Mouse (Mus musculus): Measurements from ENCODE around the gene Ppp1r21. TPM values are rescaled to one million over a fixed set of nuclear protein-coding genes. Genes with fewer than 3 reads are reported as not detected.
A peak's percentile ranks its signal among the peaks of the same experiment; 100 is the strongest.

Ppp1r21 gene
- 33.3 and 34.7 TPM in 2 replicates for polyA plus RNA-seq (2014; fragmentation: Nextera tagmentation; extraction: Ambion mirVana)

DNA sequence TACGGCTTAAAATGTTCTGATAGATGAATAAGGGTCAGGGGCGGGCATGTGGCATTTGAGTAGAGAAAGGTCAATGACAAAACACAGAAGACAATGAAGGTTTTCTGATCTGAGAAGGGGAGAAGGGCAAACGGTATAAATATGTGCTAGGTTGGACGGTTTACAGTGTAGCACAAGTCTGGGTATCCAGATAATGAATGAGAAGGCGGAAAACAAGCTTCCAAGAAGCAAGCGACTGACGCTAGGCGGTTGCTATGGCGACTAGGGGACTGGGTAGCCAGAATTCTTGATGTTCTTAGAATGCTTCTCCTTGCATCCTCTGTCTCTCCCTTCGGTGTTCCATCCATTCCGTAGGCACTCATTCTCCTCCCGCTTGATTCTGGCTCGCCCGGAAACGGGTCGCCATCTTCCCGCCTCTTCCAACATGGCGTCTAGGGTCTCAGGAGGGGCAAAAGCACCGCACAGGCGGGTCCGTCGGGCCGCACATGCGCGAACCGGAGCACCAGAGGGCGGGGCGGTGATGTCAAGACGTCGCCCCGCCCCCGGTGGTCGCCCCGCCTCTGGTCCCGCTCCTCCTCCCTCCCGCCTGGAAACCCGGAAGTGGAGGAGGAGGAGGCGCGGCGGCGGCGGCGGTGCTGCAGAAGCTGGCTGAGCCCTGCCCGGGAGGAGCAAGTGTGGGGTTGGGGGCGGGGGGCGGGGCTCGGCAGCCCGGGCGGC, at the start of gene Ppp1r21:
Gene Ppp1r21, plus strand, starts transcription at position 600 of the 717 bp plus-strand sequence.
- ATAC-seq (peak; percentile 97), DNase-seq (ENCODE audit: low spot score) (peak; percentile 98)
- Histone ChIP-seq H3K4me2 (ENCODE audit: low read length) (peak within 1 kb of the TSS; percentile 74), H3K9me3 (replicated peaks; ENCODE audit: control insufficient read depth, low read length) (no peaks in the 10 kb centered on the region), H3K36me3 (ENCODE audit: control insufficient read depth, insufficient read depth, low read length) (no peaks in the 10 kb centered on the region), H3K27ac (ENCODE audit: low read depth, low read length) (peak within 1 kb of the TSS; percentile 89), H3K4me3 (ENCODE audit: low read depth, low read length) (peak within 1 kb of the TSS; percentile 66), H3K9ac (ENCODE audit: low read length) (peak within 1 kb of the TSS; percentile 64), H3K27me3 (replicated peaks; ENCODE audit: control insufficient read depth, insufficient read depth, low read length) (no peaks in the 10 kb centered on the region), H3K4me1 (ENCODE audit: control insufficient read depth, insufficient read depth, low read length) (peaks cover 8% of the 10 kb centered on the region)
- 6% methylated on average over 46 of the region's 49 CpGs for WGBS

DNA sequence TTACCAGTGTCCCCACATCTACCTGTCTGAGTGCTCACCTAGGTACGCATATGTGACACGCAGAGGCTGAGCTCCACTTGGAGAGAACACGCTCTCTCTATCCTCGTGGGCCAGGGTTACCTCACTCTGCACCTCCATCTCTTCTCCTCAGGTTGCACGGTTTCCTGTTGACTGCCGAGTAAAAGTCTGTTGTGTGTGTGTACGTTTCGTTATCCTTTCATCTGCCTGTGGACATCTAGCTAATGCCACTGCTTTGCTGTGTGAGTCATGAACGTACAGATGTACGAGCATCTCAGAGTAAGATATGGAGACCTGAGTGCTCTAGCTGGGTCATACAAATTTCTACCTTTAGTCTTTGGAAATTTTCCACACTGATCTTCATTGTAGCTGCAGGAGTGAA, 49.5 kb upstream of the Ppp1r21 start:
- no peaks in the 10 kb centered on the region for H3K9me3 ChIP-seq (replicated peaks; ENCODE audit: control insufficient read depth, low read length)
- H3K4me3 ChIP-seq (ENCODE audit: low read depth, low read length) = no peak overlapping the region
- no peak overlapping the region for H3K9ac ChIP-seq (ENCODE audit: low read length)
- H3K4me1 ChIP-seq (ENCODE audit: control insufficient read depth, insufficient read depth, low read length) = no peaks in the 10 kb centered on the region
- H3K4me2 ChIP-seq (ENCODE audit: low read length) = no peak overlapping the region
- 92% methylated on average over 10 of the region's 10 CpGs for WGBS
- no peak for ATAC-seq
- no peaks in the 10 kb centered on the region for H3K27me3 ChIP-seq (replicated peaks; ENCODE audit: control insufficient read depth, insufficient read depth, low read length)
- H3K36me3 ChIP-seq (ENCODE audit: control insufficient read depth, insufficient read depth, low read length) = no peaks in the 10 kb centered on the region
- no peak overlapping the region for H3K27ac ChIP-seq (ENCODE audit: low read depth, low read length)
- DNase-seq (ENCODE audit: low spot score) = no peak

DNA sequence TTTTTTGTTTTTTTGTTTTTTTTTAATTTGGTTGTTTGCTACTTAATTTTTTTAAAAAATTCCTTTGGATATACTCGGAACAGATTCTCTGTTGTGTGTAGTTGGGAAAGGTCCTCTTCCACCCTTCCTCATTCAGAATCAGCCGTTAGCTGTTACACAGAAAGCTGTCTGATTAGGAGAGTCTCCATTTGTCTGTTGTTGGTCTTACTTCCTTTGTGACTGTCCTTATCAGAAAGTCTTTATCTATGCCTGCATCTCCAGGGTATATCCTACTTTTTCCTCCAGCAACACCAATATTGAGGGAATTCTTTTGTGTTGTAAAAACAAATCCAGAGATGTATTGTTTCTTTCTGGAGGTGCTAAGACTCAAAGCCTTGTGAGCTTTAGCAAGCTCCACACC, 48.9 kb upstream of the Ppp1r21 start:
- no peak for ATAC-seq
- no peak for DNase-seq (ENCODE audit: low spot score)
- H3K4me3 ChIP-seq (ENCODE audit: low read depth, low read length) = no peak overlapping the region
- H3K27ac ChIP-seq (ENCODE audit: low read depth, low read length) = no peak overlapping the region
- no peak overlapping the region for H3K9ac ChIP-seq (ENCODE audit: low read length)
- no peaks in the 10 kb centered on the region for H3K36me3 ChIP-seq (ENCODE audit: control insufficient read depth, insufficient read depth, low read length)
- H3K9me3 ChIP-seq (replicated peaks; ENCODE audit: control insufficient read depth, low read length) = no peaks in the 10 kb centered on the region
- no peak overlapping the region for H3K4me2 ChIP-seq (ENCODE audit: low read length)
- WGBS = 97% methylated on average over 2 of the region's 2 CpGs
- H3K27me3 ChIP-seq (replicated peaks; ENCODE audit: control insufficient read depth, insufficient read depth, low read length) = no peaks in the 10 kb centered on the region
- no peaks in the 10 kb centered on the region for H3K4me1 ChIP-seq (ENCODE audit: control insufficient read depth, insufficient read depth, low read length)

DNA sequence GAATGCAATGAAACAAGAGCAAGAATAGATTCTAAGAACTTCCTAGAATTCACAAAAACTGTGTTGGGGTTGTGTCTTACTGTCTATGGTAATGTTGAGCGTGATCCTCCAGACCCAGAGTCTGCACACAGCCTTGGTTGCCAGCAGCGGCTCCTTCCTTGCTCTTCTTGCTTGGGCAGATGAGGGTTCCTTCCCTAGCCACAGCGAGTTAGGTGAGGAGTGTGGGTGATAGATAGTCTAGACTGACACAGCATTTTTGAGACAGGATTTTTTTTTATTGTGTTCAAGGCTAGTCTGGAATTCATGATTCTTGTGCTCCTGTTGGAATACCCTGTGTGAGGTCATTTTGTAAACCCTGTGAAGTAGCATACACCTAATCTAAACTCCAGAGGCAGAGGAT, 48.3 kb upstream of the Ppp1r21 start:
- H3K4me2 ChIP-seq (ENCODE audit: low read length) = no peak overlapping the region
- no peak overlapping the region for H3K27ac ChIP-seq (ENCODE audit: low read depth, low read length)
- DNase-seq (ENCODE audit: low spot score) (no peak), ATAC-seq (no peak)
- H3K4me3 ChIP-seq (ENCODE audit: low read depth, low read length) = no peak overlapping the region
- H3K27me3 ChIP-seq (replicated peaks; ENCODE audit: control insufficient read depth, insufficient read depth, low read length) = no peaks in the 10 kb centered on the region
- peaks cover 3% of the 10 kb centered on the region for H3K36me3 ChIP-seq (ENCODE audit: control insufficient read depth, insufficient read depth, low read length)
- no peaks in the 10 kb centered on the region for H3K4me1 ChIP-seq (ENCODE audit: control insufficient read depth, insufficient read depth, low read length)
- H3K9me3 ChIP-seq (replicated peaks; ENCODE audit: control insufficient read depth, low read length) = no peaks in the 10 kb centered on the region
- WGBS = 95% methylated on average over 3 of the region's 3 CpGs
- no peak overlapping the region for H3K9ac ChIP-seq (ENCODE audit: low read length)

DNA sequence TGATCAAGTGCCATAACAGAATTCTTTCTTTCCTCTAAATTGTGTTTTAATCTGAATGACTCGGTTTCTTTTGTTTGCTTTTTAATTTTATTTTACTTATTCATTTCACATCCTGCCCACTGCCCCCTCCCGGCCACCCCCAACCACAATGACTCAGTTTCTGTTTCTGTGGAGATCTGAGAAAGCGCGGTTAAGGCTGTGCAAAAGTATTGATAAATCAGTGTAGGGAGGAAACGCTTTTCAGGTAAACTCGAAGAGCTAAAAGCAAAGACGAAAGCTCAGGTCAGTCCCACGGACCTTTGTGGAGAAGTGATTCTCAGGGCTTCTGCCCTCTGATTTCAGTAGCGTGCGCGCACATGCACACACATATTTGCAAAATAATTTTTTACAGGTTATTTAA, 45.4 kb upstream of the Ppp1r21 start:
- Histone ChIP-seq H3K9me3 (replicated peaks; ENCODE audit: control insufficient read depth, low read length) (no peaks in the 10 kb centered on the region), H3K9ac (ENCODE audit: low read length) (no peak overlapping the region), H3K4me1 (ENCODE audit: control insufficient read depth, insufficient read depth, low read length) (no peaks in the 10 kb centered on the region), H3K27me3 (replicated peaks; ENCODE audit: control insufficient read depth, insufficient read depth, low read length) (no peaks in the 10 kb centered on the region), H3K36me3 (ENCODE audit: control insufficient read depth, insufficient read depth, low read length) (peaks cover 7% of the 10 kb centered on the region), H3K27ac (ENCODE audit: low read depth, low read length) (no peak overlapping the region), H3K4me3 (ENCODE audit: low read depth, low read length) (no peak overlapping the region), H3K4me2 (ENCODE audit: low read length) (no peak overlapping the region)
- ATAC-seq (no peak), DNase-seq (ENCODE audit: low spot score) (no peak)
- WGBS = 93% methylated on average over 11 of the region's 11 CpGs

DNA sequence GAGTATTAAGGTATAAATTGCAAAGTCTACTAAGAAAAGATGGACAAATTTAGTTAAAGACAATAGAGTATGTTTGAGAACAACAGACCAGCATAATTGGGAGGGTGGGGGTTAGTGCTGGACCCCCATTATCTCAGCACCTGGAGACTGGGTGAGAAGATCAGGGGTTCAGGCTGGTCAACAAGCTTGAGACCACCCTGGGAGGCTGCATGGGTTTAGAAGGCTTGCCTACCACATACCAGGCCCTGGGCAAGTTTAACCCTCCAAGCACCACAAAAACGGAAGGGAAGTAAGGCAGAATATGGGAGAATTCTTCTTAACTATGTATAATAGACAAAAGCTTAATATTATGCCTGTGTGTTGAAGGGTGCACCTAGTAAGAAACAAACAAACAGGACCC, 45.0 kb upstream of the Ppp1r21 start:
- Histone ChIP-seq H3K9ac (ENCODE audit: low read length) (no peak overlapping the region), H3K4me2 (ENCODE audit: low read length) (no peak overlapping the region), H3K36me3 (ENCODE audit: control insufficient read depth, insufficient read depth, low read length) (peaks cover 7% of the 10 kb centered on the region), H3K27ac (ENCODE audit: low read depth, low read length) (no peak overlapping the region), H3K9me3 (replicated peaks; ENCODE audit: control insufficient read depth, low read length) (no peaks in the 10 kb centered on the region), H3K4me3 (ENCODE audit: low read depth, low read length) (no peak overlapping the region), H3K27me3 (replicated peaks; ENCODE audit: control insufficient read depth, insufficient read depth, low read length) (no peaks in the 10 kb centered on the region), H3K4me1 (ENCODE audit: control insufficient read depth, insufficient read depth, low read length) (no peaks in the 10 kb centered on the region)
- DNase-seq (ENCODE audit: low spot score) (no peak), ATAC-seq (no peak)
- WGBS = 82% methylated on average over 1 of the region's 1 CpGs

DNA sequence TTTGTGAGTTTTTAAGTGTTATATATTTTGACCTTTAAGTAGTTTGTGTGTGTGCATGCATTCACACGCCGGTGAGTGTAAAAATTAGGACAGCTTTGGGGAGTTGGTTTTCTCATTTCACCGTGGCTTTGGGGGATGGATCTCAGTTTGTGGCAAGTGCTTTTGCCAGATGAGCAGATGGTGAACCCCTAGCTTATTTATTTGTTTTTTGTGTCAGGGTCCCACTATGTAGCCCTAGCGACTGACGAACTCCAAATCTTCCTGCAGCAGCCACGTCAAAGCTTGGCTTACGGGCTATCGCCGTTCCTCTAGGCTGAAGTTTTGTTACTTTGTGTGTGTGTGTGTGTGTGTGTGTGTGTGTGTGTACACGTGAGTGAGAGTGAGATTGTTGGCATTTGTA, 39.4 kb upstream of the Ppp1r21 start:
- Histone ChIP-seq H3K9me3 (replicated peaks; ENCODE audit: control insufficient read depth, low read length) (no peaks in the 10 kb centered on the region), H3K4me3 (ENCODE audit: low read depth, low read length) (no peak overlapping the region), H3K27ac (ENCODE audit: low read depth, low read length) (no peak overlapping the region), H3K27me3 (replicated peaks; ENCODE audit: control insufficient read depth, insufficient read depth, low read length) (no peaks in the 10 kb centered on the region), H3K4me1 (ENCODE audit: control insufficient read depth, insufficient read depth, low read length) (peaks cover 14% of the 10 kb centered on the region), H3K9ac (ENCODE audit: low read length) (no peak overlapping the region), H3K36me3 (ENCODE audit: control insufficient read depth, insufficient read depth, low read length) (peaks cover 11% of the 10 kb centered on the region), H3K4me2 (ENCODE audit: low read length) (no peak overlapping the region)
- ATAC-seq = no peak
- peak; percentile 21 for DNase-seq (ENCODE audit: low spot score)
- WGBS = 75% methylated on average over 10 of the region's 10 CpGs

DNA sequence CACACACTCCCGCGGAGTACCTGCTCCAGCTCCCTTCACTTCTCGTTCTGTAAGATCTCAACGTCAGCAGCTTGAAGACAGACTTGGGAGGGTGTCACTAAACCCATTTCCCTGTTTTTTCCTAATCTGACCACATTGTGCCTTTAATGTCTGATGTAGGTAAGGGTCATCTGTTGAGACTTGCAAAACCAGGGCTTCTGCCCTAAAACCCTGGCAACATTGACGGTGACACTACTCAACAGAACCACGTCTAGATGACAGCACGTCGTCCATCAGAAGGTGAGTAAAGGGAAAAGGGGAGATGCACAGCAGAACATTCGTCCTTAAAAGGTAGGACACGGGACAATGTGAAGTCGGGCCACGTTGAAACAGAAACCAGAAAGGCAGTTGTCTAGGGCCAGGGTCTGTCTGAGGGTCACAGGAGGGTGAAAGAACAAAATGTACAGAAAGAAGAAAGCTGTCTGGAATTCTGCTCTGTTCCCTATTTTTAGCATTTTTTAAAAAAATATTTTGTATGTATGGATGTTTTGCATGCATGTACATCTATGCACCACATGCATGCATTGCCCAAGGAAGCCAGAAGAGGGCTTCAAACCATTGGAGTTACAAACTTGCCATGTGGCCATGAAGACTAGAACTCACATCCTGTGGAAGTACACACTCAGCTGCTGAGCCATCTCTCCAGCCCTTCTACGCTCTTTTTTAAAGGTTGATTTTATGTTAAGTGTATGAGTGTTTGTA, 38.4 kb upstream of the Ppp1r21 start:
- H3K4me2 ChIP-seq (ENCODE audit: low read length) = no peak overlapping the region
- H3K27ac ChIP-seq (ENCODE audit: low read depth, low read length) = no peak overlapping the region
- H3K4me1 ChIP-seq (ENCODE audit: control insufficient read depth, insufficient read depth, low read length) = peaks cover 14% of the 10 kb centered on the region
- DNase-seq (ENCODE audit: low spot score) (no peak), ATAC-seq (no peak)
- no peak overlapping the region for H3K4me3 ChIP-seq (ENCODE audit: low read depth, low read length)
- H3K36me3 ChIP-seq (ENCODE audit: control insufficient read depth, insufficient read depth, low read length) = peaks cover 8% of the 10 kb centered on the region
- H3K27me3 ChIP-seq (replicated peaks; ENCODE audit: control insufficient read depth, insufficient read depth, low read length) = no peaks in the 10 kb centered on the region
- H3K9me3 ChIP-seq (replicated peaks; ENCODE audit: control insufficient read depth, low read length) = no peaks in the 10 kb centered on the region
- 96% methylated on average over 13 of the region's 13 CpGs for WGBS
- H3K9ac ChIP-seq (ENCODE audit: low read length) = no peak overlapping the region

DNA sequence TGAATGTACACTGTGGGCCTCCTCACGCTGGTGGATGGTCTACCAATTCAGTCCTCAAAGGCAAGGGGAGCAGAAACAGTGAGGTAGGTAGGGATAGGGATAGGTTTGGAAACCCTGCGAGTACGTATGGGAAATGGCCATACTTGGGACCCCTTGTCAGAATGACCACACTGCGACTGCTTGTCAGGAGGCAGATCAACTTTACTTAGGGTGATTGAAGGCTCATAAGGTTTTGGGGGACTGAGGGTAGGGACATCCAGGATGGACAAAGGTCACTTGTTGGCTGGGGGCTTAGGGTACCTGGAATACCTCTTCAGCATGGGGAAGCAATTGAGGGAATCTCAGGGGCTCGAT, 37.8 kb upstream of the Ppp1r21 start:
- H3K9ac ChIP-seq (ENCODE audit: low read length) = no peak overlapping the region
- peaks cover 14% of the 10 kb centered on the region for H3K4me1 ChIP-seq (ENCODE audit: control insufficient read depth, insufficient read depth, low read length)
- H3K4me3 ChIP-seq (ENCODE audit: low read depth, low read length) = no peak overlapping the region
- no peaks in the 10 kb centered on the region for H3K27me3 ChIP-seq (replicated peaks; ENCODE audit: control insufficient read depth, insufficient read depth, low read length)
- H3K9me3 ChIP-seq (replicated peaks; ENCODE audit: control insufficient read depth, low read length) = no peaks in the 10 kb centered on the region
- H3K36me3 ChIP-seq (ENCODE audit: control insufficient read depth, insufficient read depth, low read length) = peaks cover 4% of the 10 kb centered on the region; the same call in 1 of the 2 replicates
- no peak overlapping the region for H3K4me2 ChIP-seq (ENCODE audit: low read length)
- ATAC-seq (no peak), DNase-seq (ENCODE audit: low spot score) (no peak)
- WGBS = 96% methylated on average over 5 of the region's 5 CpGs
- H3K27ac ChIP-seq (ENCODE audit: low read depth, low read length) = no peak overlapping the region
